Mouse (Mus musculus): ENCODE results near the gene Smn1.
"Not testable (repeated sequence)": the region's sequence is repeated elsewhere in the genome, so short reads cannot be mapped to it uniquely, and the experiment has no call there.

Smn1 gene

GRCm38 (mm10) chr13:100124423-100125257 is at the start of gene Smn1:
Gene Smn1 (plus strand): TSS chr13:100124852.
- DNase-seq (ENCODE audit: extremely low read depth, insufficient read length, low spot score), result peak; percentile 80

DNA sequence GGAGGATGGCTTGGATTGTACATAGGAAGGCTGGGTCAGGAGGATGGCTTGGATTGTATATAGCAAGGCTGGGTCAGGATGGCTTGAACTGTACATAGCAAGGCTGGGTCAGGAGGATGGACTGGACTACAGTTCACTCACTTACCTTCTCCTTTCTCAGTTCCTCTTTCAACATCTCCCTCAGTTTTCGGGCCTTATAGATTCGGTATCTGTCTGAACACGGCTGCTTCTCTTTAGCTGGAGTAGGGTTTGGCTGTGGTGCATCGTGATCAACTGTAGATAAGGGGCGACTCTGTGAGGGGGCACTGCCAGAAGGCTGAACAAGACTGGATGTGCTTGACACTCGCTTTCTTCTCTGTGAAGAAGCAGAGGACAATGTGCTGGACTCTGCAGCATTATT is 25.8 kb upstream of the Smn1 start:
- DNase-seq (ENCODE audit: extremely low read depth, insufficient read length, low spot score), result no peak

GRCm38 (mm10) chr13:100103052-100103658 is 21.5 kb upstream of the Smn1 start:
- no peak for DNase-seq (ENCODE audit: extremely low read depth, insufficient read length, low spot score)

GRCm38 (mm10) chr13:100103748-100104254 is 20.9 kb upstream of the Smn1 start, which contains the start of gene Bdp1:
Gene Bdp1 (minus strand): TSS chr13:100104070.
- peak; percentile 89 for DNase-seq (ENCODE audit: extremely low read depth, insufficient read length, low spot score)

GRCm38 (mm10) chr13:100107652-100108472 is 16.8 kb upstream of the Smn1 start, which contains the start of gene Serf1:
Gene Serf1 (plus strand): TSS chr13:100108012.
- peak; percentile 79 for DNase-seq (ENCODE audit: extremely low read depth, insufficient read length, low spot score)

GRCm38 (mm10) chr13:100112218-100112972 is 12.3 kb upstream of the Smn1 start:
- no peak for DNase-seq (ENCODE audit: extremely low read depth, insufficient read length, low spot score)

GRCm38 (mm10) chr13:100123970-100124369 is 682 bp upstream of the Smn1 start:
- no peak for DNase-seq (ENCODE audit: extremely low read depth, insufficient read length, low spot score)

GRCm38 (mm10) chr13:100125258-100125643 is 599 bp downstream of the Smn1 start:
- DNase-seq (ENCODE audit: extremely low read depth, insufficient read length, low spot score), result no peak

DNA sequence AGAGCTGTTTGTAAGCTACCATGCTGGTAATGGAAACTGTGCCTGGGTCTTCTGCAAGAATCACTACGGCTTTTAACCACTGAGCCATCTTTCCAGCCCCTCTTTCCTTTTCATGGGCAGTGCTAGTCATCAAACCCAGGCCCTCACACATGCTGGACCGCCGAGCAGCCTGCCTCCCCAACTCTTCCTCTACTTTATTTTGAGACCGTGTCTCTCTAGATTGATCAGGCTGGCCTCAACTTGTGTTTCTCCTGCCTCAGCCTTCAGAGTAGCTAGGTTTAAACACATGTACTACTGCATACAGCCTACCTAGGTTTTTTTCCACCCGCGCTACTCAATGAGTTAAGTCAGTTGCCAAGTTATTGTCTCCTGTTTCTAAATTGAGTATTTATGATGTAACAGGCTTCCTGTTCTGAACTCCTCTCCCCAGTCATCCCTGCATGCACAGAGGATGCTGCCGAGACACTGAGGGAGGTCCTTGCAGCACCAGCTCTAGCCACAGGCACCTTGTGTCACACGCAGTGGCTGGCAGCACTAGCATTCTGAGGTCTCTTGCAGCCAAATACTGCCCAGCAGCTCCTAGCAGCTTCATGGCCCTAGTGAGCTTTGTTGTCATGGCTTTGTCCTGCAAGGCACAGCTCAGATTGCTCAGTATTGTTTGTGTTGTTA is 17.1 kb downstream of the Smn1 start:
- DNase-seq (ENCODE audit: extremely low read depth, insufficient read length, low spot score), result no peak

DNA sequence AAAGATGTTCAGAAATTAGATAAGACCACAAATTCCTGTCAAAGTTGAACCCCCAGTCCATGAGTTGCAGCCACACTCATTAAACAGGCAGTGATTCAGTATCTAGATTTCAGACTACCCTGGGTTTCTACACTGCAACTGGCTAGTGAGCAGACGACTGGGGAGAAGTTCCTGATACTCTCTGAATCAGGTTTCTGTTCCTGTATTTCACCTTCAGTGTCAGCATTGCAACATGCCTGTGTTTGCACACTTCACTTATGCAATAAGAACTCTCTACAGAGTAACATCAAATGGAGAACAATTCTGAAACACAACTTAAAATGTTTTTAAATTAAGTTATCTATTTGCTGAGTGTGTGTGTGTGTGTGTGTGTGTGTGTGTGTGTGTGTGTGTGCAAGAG is 28.0 kb downstream of the Smn1 start:
- DNase-seq (ENCODE audit: extremely low read depth, insufficient read length, low spot score), result no peak

GRCm38 (mm10) chr13:100156624-100157023 is 32.0 kb downstream of the Smn1 start:
- no peak for DNase-seq (ENCODE audit: extremely low read depth, insufficient read length, low spot score)

GRCm38 (mm10) chr13:100161171-100161870 is 36.7 kb downstream of the Smn1 start:
- DNase-seq (ENCODE audit: extremely low read depth, insufficient read length, low spot score), result not testable (repeated sequence)

- not testable (repeated sequence) for DNase-seq (ENCODE audit: extremely low read depth, insufficient read length, low spot score)
Observed at GRCm38 (mm10) chr13:100162467-100162866, 37.8 kb downstream of the Smn1 start.

DNA sequence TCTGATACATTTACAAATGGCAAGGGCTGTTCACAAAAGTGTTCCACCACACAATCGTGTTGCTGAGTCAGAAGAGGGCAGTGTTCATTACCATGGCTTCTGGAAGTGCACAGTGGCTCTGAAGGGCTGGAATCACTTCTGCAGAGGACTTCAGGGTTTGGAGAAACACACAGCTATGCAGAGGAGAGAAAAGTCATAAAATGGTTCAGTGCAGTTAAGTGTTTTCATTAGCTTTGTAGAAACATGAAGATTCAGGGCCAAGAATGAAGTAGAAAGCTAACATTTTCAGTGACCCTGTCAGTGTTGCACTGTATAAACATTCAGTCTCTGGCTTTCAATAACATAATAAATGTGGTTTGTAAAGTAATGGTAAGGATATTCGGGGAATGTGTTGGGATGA is 41.7 kb downstream of the Smn1 start:
- not testable (repeated sequence) for DNase-seq (ENCODE audit: extremely low read depth, insufficient read length, low spot score)

GRCm38 (mm10) chr13:100174360-100174759 is 49.7 kb downstream of the Smn1 start:
- DNase-seq (ENCODE audit: extremely low read depth, insufficient read length, low spot score), result not testable (repeated sequence)

GRCm38 (mm10) chr13:100183111-100183510 is 58.5 kb downstream of the Smn1 start:
- DNase-seq (ENCODE audit: extremely low read depth, insufficient read length, low spot score), result not testable (repeated sequence)
